In genomic region chr15:6754400-6754799, GRCm38 (mm10) we compare ENCODE assay signal across 20 mouse cellular contexts. TPM values are rescaled to one million over a fixed set of nuclear protein-coding genes. Genes with fewer than 3 reads are reported as not detected.
DNase-seq lines count a peak whose midpoint lies in the region; ATAC-seq and TF ChIP-seq lines count a peak whose summit lies in the region.
"Had no signal": no experiment of that assay in that cellular context is flagged by ENCODE, and none has a peak within 500 bp of the region (broad histone marks: within the 10 kb centered on the region; RNA-seq: fewer than 3 reads in every experiment).

No protein-coding gene starts in this region.

- no peak overlapping the region for H3K4me2 ChIP-seq in kidney, embryonic 15.5 days
- no peak overlapping the region for H3K4me2 ChIP-seq in kidney, postnatal 0 days (ENCODE audit: low read length)
- H3K4me2 ChIP-seq in hindbrain, postnatal 0 days (ENCODE audit: low read depth, low read length), result no peak overlapping the region
- H3K4me2 ChIP-seq: embryonic facial prominence, embryonic 12.5 days; forebrain, embryonic 13.5 days; forebrain, embryonic 15.5 days had no signal

- TF ChIP-seq POLR2A in kidney, adult 2 months (IDR thresholded peaks at IDR 0.05; ENCODE audit: low read depth, low read length), result no peak

- DNase-seq in kidney, adult 2 months, result peak; percentile 3
- DNase-seq in kidney, postnatal 25 days, result no peak
- DNase-seq in kidney, adult 8-10 months, result no peak
- peak; percentile 36 for DNase-seq in kidney, postnatal 0 days (ENCODE audit: low spot score)
- DNase-seq in kidney, postnatal 4 days, result no peak
- DNase-seq in mesoderm, embryonic 11.5 days (ENCODE audit: low read depth, low spot score), result peak; percentile 8
- no peak for DNase-seq in hindbrain, postnatal 0 days (ENCODE audit: low spot score)
- DNase-seq: adrenal gland, adult 8-10 months; adrenal gland, postnatal 14 days; adrenal gland, postnatal 36 days; cerebellum, adult 11-12 months; cerebellum, adult 2 months; cerebellum, adult 9-10 months; cerebellum, postnatal 10 days; cerebellum, postnatal 25 days had no signal

- TF ChIP-seq CTCF in kidney, adult 2 months (conservative IDR thresholded peaks at IDR 0.05; ENCODE audit: insufficient read depth, insufficient read length, low read depth, low read length), result no peak
- no peak for TF ChIP-seq CTCF in kidney, postnatal 0 days (IDR thresholded peaks at IDR 0.05; ENCODE audit: low read depth)
- TF ChIP-seq CTCF in hindbrain, postnatal 0 days (IDR thresholded peaks at IDR 0.05; ENCODE audit: low read depth), result no peak

- H3K27ac ChIP-seq in kidney, adult 2 months (ENCODE audit: insufficient read depth, low read depth, low read length), result no peak overlapping the region
- no peak overlapping the region for H3K27ac ChIP-seq in kidney, embryonic 15.5 days
- H3K27ac ChIP-seq in kidney, postnatal 0 days, result no peak overlapping the region
- no peak overlapping the region for H3K27ac ChIP-seq in hindbrain, postnatal 0 days
- H3K27ac ChIP-seq: embryonic facial prominence, embryonic 10.5 days; embryonic facial prominence, embryonic 12.5 days; forebrain, embryonic 13.5 days; forebrain, embryonic 15.5 days had no signal

- H3K4me1 ChIP-seq in kidney, adult 2 months (ENCODE audit: control insufficient read depth, insufficient read depth, low read length), result no peaks in the 10 kb centered on the region
- no peaks in the 10 kb centered on the region for H3K4me1 ChIP-seq in kidney, embryonic 15.5 days
- H3K4me1 ChIP-seq in kidney, postnatal 0 days (replicated peaks; ENCODE audit: insufficient read depth, low read length), result no peaks in the 10 kb centered on the region
- no peaks in the 10 kb centered on the region for H3K4me1 ChIP-seq in hindbrain, postnatal 0 days (ENCODE audit: insufficient read depth, low read length)
- H3K4me1 ChIP-seq: embryonic facial prominence, embryonic 10.5 days; embryonic facial prominence, embryonic 12.5 days; forebrain, embryonic 13.5 days; forebrain, embryonic 15.5 days had no signal

- H3K27me3 ChIP-seq in kidney, adult 2 months (replicated peaks; ENCODE audit: control insufficient read depth, insufficient read depth, low read length), result no peaks in the 10 kb centered on the region
- no peaks in the 10 kb centered on the region for H3K27me3 ChIP-seq in kidney, embryonic 15.5 days
- H3K27me3 ChIP-seq in kidney, postnatal 0 days (ENCODE audit: insufficient read depth, low read length), result no peaks in the 10 kb centered on the region
- no peaks in the 10 kb centered on the region for H3K27me3 ChIP-seq in hindbrain, postnatal 0 days (ENCODE audit: insufficient read depth, low read length)
- H3K27me3 ChIP-seq: embryonic facial prominence, embryonic 12.5 days; forebrain, embryonic 13.5 days; forebrain, embryonic 15.5 days had no signal

- no peak overlapping the region for H3K4me3 ChIP-seq in kidney, adult 2 months (ENCODE audit: insufficient read depth, low read depth, low read length)
- no peak overlapping the region for H3K4me3 ChIP-seq in kidney, embryonic 15.5 days (replicated peaks)
- H3K4me3 ChIP-seq in kidney, postnatal 0 days (replicated peaks; ENCODE audit: low read depth, low read length), result no peak overlapping the region
- H3K4me3 ChIP-seq in hindbrain, postnatal 0 days (ENCODE audit: low read length), result no peak overlapping the region
- H3K4me3 ChIP-seq: embryonic facial prominence, embryonic 10.5 days; embryonic facial prominence, embryonic 12.5 days; forebrain, embryonic 13.5 days; forebrain, embryonic 15.5 days had no signal

- H3K36me3 ChIP-seq in kidney, adult 2 months (ENCODE audit: control insufficient read depth, insufficient read depth, low read length), result no peaks in the 10 kb centered on the region
- peaks cover 36% of the 10 kb centered on the region for H3K36me3 ChIP-seq in kidney, embryonic 15.5 days
- peaks cover 2% of the 10 kb centered on the region; the same call in 1 of the 2 replicates for H3K36me3 ChIP-seq in kidney, postnatal 0 days (ENCODE audit: insufficient read depth, low read length)
- H3K36me3 ChIP-seq in hindbrain, postnatal 0 days (ENCODE audit: insufficient read depth, low read length), result 0 out of 2 replicates have a peak, but pooled peaks cover 7% of the 10 kb centered on the region

- 77% methylated on average over 2 of the region's 2 CpGs for WGBS in kidney, adult 2 months
- 59% methylated on average over 2 of the region's 2 CpGs for WGBS in kidney, embryonic 15.5 days
- WGBS in kidney, postnatal 0 days, result 54% methylated on average over 2 of the region's 2 CpGs
- WGBS in hindbrain, postnatal 0 days, result 95% methylated on average over 2 of the region's 2 CpGs

- no peak overlapping the region for H3K9ac ChIP-seq in kidney, embryonic 15.5 days
- H3K9ac ChIP-seq in kidney, postnatal 0 days (ENCODE audit: low read depth, low read length), result no peak overlapping the region
- H3K9ac ChIP-seq in hindbrain, postnatal 0 days (replicated peaks; ENCODE audit: low read length), result no peak overlapping the region
- H3K9ac ChIP-seq: embryonic facial prominence, embryonic 12.5 days; forebrain, embryonic 13.5 days; forebrain, embryonic 15.5 days had no signal

- no peaks in the 10 kb centered on the region for H3K9me3 ChIP-seq in kidney, embryonic 15.5 days (replicated peaks)
- no peaks in the 10 kb centered on the region for H3K9me3 ChIP-seq in kidney, postnatal 0 days (replicated peaks; ENCODE audit: low read length)
- no peaks in the 10 kb centered on the region for H3K9me3 ChIP-seq in hindbrain, postnatal 0 days (ENCODE audit: low read length)
- H3K9me3 ChIP-seq: embryonic facial prominence, embryonic 10.5 days; embryonic facial prominence, embryonic 12.5 days; forebrain, embryonic 13.5 days; forebrain, embryonic 15.5 days had no signal

- ATAC-seq in kidney, embryonic 15.5 days (replicated peaks; ENCODE audit: low FRiP score), result peak; percentile 43; the same call in 1 of the 2 replicates
- 0 out of 2 replicates have a peak, but pooled peaks have one; percentile 17 for ATAC-seq in kidney, postnatal 0 days (replicated peaks; ENCODE audit: low FRiP score, low read depth)
- no peak for ATAC-seq in hindbrain, postnatal 0 days
- ATAC-seq: forebrain, embryonic 13.5 days; forebrain, embryonic 15.5 days had no signal

RNA-seq across cellular contexts. Expression of gene Rictor, which starts 46.2 kb away (rescaled TPM):
- 4.8 and 5.2 TPM in 2 replicates for polyA plus RNA-seq in kidney, adult 2 months (2012; rRNA removed)
- polyA plus RNA-seq in kidney, embryonic 15.5 days (2015; fragmentation: Nextera tagmentation; extraction: Ambion mirVana), result 39.8 and 41.9 TPM in 2 replicates
- polyA plus RNA-seq in kidney, postnatal 0 days (2015; fragmentation: Nextera tagmentation; extraction: Ambion mirVana), result 28.3 and 29.6 TPM in 2 replicates
- total RNA-seq in hindbrain, postnatal 0 days (2014; rRNA removed), result 27.7 and 30.9 TPM in 2 replicates
- polyA plus RNA-seq in hindbrain, postnatal 0 days (2015; fragmentation: Nextera tagmentation; extraction: Ambion mirVana), result 34.6 and 36.7 TPM in 2 replicates

Comparison
In these comparisons a context has a peak if more than half of its experiments do, and no peak if none do; other contexts are left out.
1. DNase-seq: peak in kidney, adult 2 months (single experiment), kidney, postnatal 0 days (single experiment) and mesoderm, embryonic 11.5 days (single experiment); none in kidney, postnatal 25 days (0 of 2), kidney, adult 8-10 months (0 of 2), kidney, postnatal 4 days (0 of 2) and hindbrain, postnatal 0 days (single experiment).